Mouse (Mus musculus) cortical plate, adult 2 months (tissue): ENCODE data around the gene Cacna1c. TPM values are rescaled to one million over a fixed set of nuclear protein-coding genes. Genes with fewer than 3 reads are reported as not detected.

ENCODE experiments used
- H3K27ac ChIP-seq: fragments of 200-500 bp; 2 replicates; pipeline ENCODE4 v1.5.1; 2012; ENCODE audit warnings: low read length, control low read depth, inconsistent platforms; ENCODE audit not compliant: insufficient read depth
- H3K4me1 ChIP-seq: fragments of 200-500 bp; 2 replicates; pipeline ENCODE4 v1.6.1; 2011; ENCODE audit warnings: low read length; ENCODE audit not compliant: control insufficient read depth, insufficient read depth
- H3K4me3 ChIP-seq: fragments of 200-500 bp; 2 replicates; pipeline ENCODE4 v1.5.1; 2011; ENCODE audit warnings: mild to moderate bottlenecking, low read length, control low read depth; ENCODE audit not compliant: insufficient read depth
- CTCF ChIP-seq: fragments of 200-500 bp; IDR thresholded peaks from 2 replicates; pipeline ENCODE4 v1.5.1; 2011; ENCODE audit warnings: mild to moderate bottlenecking, control low read depth, low read length; ENCODE audit not compliant: insufficient read depth; ENCODE audit errors: extremely low read depth
- POLR2A ChIP-seq: fragments of 200-500 bp; IDR thresholded peaks from 2 replicates; pipeline ENCODE4 v1.6.1; 2011; ENCODE audit warnings: mild to moderate bottlenecking, low read length, control low read depth; ENCODE audit not compliant: insufficient read depth; ENCODE audit errors: extremely low read depth
- polyA plus RNA-seq: library from polyadenylated mRNA; depleted of rRNA; stranded (reverse); fragments of >200 nt; gene quantifications from 2 replicates; pipeline ENCODE4 v1.2.3, GENCODE M21; 2012

Gene Cacna1c
- polyA plus RNA-seq, 1 experiment = 15.9 TPM

- Histone ChIP-seq H3K27ac (peak overlapping the region; percentile 42), H3K4me1 (peaks cover 2% of the 10 kb centered on the region; the same call in 1 of the 2 replicates), H3K4me3 (peak overlapping the region; percentile 73)
- TF ChIP-seq CTCF (no peak), POLR2A (no peak)
These were observed 89.5 kb downstream of the Cacna1c start for GRCm38 (mm10) chr6:119106726-119107125.

GRCm38 (mm10) chr6:119105651-119106595 lies 90.3 kb downstream of the Cacna1c start:
- Histone ChIP-seq H3K4me1 (peaks cover 2% of the 10 kb centered on the region; the same call in 1 of the 2 replicates), H3K27ac (peak overlapping the region; percentile 42)

GRCm38 (mm10) chr6:119104246-119104645 lies 92.0 kb downstream of the Cacna1c start:
- Histone ChIP-seq H3K4me3 (no peak overlapping the region), H3K4me1 (peaks cover 4% of the 10 kb centered on the region; the same call in 1 of the 2 replicates)
- no peak for TF ChIP-seq POLR2A
- peak; percentile 94 for TF ChIP-seq CTCF

More at GRCm38 (mm10) chr6:119105651-119106595, 90.3 kb downstream of the Cacna1c start:
- peak overlapping the region; percentile 73 for H3K4me3 ChIP-seq
- TF ChIP-seq POLR2A = 0 out of 2 replicates have a peak, but pooled peaks have one; percentile 31
- no peak for TF ChIP-seq CTCF

GRCm38 (mm10) chr6:119102936-119103335 lies 93.3 kb downstream of the Cacna1c start:
- Histone ChIP-seq H3K4me1 (peaks cover 4% of the 10 kb centered on the region; the same call in 1 of the 2 replicates), H3K4me3 (no peak overlapping the region), H3K27ac (no peak overlapping the region)
- TF ChIP-seq CTCF = no peak
- no peak for TF ChIP-seq POLR2A

More at GRCm38 (mm10) chr6:119104246-119104645, 92.0 kb downstream of the Cacna1c start:
- H3K27ac ChIP-seq = no peak overlapping the region

DNA sequence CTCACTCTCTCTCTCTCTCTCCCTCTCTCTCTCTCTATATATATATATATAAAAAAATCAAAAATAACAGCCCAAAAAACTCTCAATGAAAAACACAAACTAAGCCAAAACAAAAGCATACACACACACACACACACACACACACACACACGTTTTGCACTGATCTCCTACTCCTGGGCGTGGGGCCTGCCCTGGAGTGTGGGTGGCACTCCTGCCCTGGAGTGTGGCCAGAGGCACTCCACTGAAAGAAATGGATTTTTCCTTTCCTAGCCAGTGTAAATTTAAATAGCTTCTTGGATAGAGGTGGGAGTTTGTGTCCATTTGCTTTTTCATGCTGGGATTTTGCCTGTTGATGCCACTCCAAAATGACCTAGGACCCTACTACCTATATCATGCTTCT lies 96.9 kb downstream of the Cacna1c start:
- TF ChIP-seq POLR2A = no peak
- TF ChIP-seq CTCF = no peak
- Histone ChIP-seq H3K27ac (no peak overlapping the region), H3K4me1 (peaks cover 7% of the 10 kb centered on the region; the same call in 1 of the 2 replicates), H3K4me3 (no peak overlapping the region)

GRCm38 (mm10) chr6:119096481-119096880 lies 99.7 kb downstream of the Cacna1c start:
- TF ChIP-seq CTCF (no peak), POLR2A (no peak)
- peaks cover 6% of the 10 kb centered on the region; the same call in 1 of the 2 replicates for H3K4me1 ChIP-seq
- no peak overlapping the region for H3K4me3 ChIP-seq
- H3K27ac ChIP-seq = no peak overlapping the region

- Histone ChIP-seq H3K4me3 (no peak overlapping the region), H3K27ac (no peak overlapping the region), H3K4me1 (peaks cover 8% of the 10 kb centered on the region; the same call in 1 of the 2 replicates)
- TF ChIP-seq CTCF (no peak), POLR2A (no peak)
These were observed 101.1 kb downstream of the Cacna1c start for GRCm38 (mm10) chr6:119095081-119095480.

DNA sequence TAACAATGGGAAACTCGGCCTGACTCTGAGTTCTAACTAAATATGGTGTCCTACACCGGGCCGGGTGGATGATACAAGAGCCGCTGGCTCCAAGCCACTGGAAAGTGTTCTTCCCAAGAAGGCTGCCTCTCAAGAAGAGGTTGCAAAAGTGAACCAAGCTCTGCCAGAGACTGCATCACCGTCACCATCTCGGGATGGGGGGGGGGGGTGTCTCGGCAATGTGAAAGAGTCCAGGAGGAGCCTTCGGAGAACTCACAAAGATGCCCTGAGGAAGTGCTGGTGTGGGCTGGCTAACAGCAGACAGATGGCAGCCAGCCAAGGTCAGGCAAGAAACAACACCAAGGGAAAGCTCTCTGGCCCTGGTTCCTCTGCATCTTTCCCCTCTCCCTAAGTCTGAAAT lies 107.0 kb downstream of the Cacna1c start:
- Histone ChIP-seq H3K27ac (no peak overlapping the region), H3K4me3 (no peak overlapping the region), H3K4me1 (peaks cover 14% of the 10 kb centered on the region)
- no peak for TF ChIP-seq POLR2A
- no peak for TF ChIP-seq CTCF

DNA sequence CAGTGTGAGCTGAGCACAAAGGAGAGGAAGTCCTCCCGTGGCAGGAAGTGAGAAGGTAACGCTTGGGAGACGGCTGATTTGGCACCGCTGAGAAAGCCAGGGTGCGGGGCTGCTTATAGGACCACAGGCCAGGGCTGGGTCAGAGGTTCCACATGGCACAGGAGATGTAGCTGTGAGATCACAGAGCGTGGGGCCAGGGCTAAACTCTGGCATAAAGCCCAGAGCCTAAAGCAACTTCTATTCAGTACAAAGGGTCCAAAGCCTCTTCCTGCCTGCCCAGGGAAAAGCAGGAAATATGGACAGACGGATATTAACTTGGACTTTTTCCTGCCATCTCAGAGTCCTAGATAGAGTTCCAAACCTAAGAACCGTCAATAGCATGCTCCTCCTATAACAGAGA lies 107.8 kb downstream of the Cacna1c start:
- Histone ChIP-seq H3K27ac (no peak overlapping the region; the same call in 1 of the 2 replicates), H3K4me1 (peaks cover 14% of the 10 kb centered on the region), H3K4me3 (no peak overlapping the region)
- TF ChIP-seq POLR2A (no peak), CTCF (no peak)

GRCm38 (mm10) chr6:119087919-119088318 lies 108.3 kb downstream of the Cacna1c start:
- no peak overlapping the region for H3K4me3 ChIP-seq
- no peak for TF ChIP-seq POLR2A
- TF ChIP-seq CTCF = no peak
- H3K27ac ChIP-seq = no peak overlapping the region; the same call in 1 of the 2 replicates
- peaks cover 14% of the 10 kb centered on the region for H3K4me1 ChIP-seq
